Mouse (Mus musculus): Measurements from ENCODE around the gene Lbhd1.

DNA sequence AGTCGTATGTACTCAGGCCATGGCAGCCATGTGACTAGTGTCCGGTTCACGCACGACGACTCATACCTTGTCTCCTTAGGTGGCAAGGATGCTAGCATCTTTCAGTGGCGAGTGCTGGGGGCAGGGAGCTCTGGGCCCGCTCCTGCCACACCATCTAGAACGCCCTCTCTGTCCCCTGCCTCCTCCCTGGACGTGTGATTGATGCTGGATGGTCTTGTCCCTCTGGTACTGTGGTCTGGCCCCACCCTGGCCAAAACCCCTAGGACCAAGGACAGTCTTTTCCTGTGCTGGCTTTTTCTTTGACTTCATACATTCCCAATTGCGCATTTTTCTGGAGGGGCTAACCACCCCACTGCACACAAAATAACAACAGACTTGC is 57.6 kb downstream of the Lbhd1 start:
- TF ChIP-seq EP300 (optimal IDR thresholded peaks at IDR 0.05) (no peak), CTCF (IDR thresholded peaks at IDR 0.05; ENCODE audit: low read depth) (no peak)
